Mouse (Mus musculus): ENCODE results near the gene Phactr1. TPM values are rescaled to one million over a fixed set of nuclear protein-coding genes. Genes with fewer than 3 reads are reported as not detected.

Phactr1 gene
- polyA plus RNA-seq, 1 experiment from 2014 or later = 17.1 TPM

DNA sequence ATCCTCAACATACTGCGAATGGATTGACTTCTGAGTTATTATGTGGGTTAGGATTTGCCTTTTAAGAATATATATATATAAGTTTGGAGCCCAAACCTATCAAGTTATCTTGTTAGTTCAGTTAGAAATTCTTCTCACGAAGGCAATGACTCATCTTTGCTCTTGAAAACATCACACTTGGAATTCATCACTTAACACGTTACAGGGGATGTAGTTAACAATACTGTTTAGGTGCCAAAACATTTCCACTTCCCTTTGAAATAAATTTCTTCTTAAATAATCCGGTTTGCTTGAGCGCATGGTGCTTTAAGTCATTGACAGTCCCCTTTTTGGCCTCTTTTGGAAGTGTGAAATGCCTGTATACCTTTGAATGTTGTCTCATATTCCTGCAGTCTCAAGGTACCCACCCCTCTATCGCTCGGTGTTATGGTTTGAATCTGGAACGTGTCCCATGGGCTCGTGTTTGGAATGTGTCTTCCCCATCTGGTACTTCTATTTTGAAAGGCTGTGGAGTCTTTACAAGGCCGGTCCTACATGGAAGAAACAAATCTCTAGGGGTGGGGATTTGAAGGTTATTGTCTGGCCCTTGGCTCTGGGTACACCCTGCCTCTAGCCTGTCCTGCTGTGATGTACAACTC lies 80.6 kb downstream of the Phactr1 start:
- 79% methylated on average over 10 of the region's 10 CpGs for WGBS
- H3K4me2 ChIP-seq (replicated peaks) = no peak overlapping the region
- no peaks in the 10 kb centered on the region for H3K27me3 ChIP-seq
- H3K4me1 ChIP-seq = peaks cover 6% of the 10 kb centered on the region; the same call in 1 of the 2 replicates
- H3K9me3 ChIP-seq (replicated peaks) = no peaks in the 10 kb centered on the region
- no peak for ATAC-seq (ENCODE audit: insufficient number of reproducible peaks, low FRiP score, low TSS enrichment, low read depth)
- no peak overlapping the region for H3K4me3 ChIP-seq (replicated peaks)
- H3K27ac ChIP-seq (replicated peaks) = no peak overlapping the region
- no peaks in the 10 kb centered on the region for H3K36me3 ChIP-seq
- H3K9ac ChIP-seq = no peak overlapping the region

DNA sequence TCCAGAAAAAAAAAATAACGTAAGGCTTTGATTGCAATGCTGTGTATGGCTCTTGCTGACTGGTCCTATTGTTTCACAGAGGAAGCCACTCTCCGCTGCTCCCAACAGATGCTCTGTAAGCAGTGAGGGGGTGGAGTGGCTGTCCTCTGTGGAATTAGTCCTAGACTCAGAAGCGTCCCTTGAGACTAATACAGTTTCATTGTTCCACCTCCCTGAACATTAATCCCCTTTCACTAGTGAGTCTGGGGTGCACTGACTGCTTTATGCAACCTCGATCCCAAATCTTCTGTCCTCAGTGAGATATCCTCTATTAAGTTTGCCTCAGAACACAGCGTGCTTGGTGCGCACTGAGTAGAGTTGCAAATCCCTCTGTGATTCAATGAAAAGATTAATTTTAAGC lies 91.9 kb downstream of the Phactr1 start:
- no peak overlapping the region for H3K4me2 ChIP-seq (replicated peaks)
- H3K36me3 ChIP-seq = no peaks in the 10 kb centered on the region
- no peak overlapping the region for H3K9ac ChIP-seq
- H3K27me3 ChIP-seq = no peaks in the 10 kb centered on the region
- no peak overlapping the region for H3K4me3 ChIP-seq (replicated peaks)
- no peak for ATAC-seq (ENCODE audit: insufficient number of reproducible peaks, low FRiP score, low TSS enrichment, low read depth)
- H3K27ac ChIP-seq (replicated peaks) = no peak overlapping the region
- H3K4me1 ChIP-seq = no peaks in the 10 kb centered on the region
- no peaks in the 10 kb centered on the region for H3K9me3 ChIP-seq (replicated peaks)
- 40% methylated on average over 6 of the region's 6 CpGs for WGBS

DNA sequence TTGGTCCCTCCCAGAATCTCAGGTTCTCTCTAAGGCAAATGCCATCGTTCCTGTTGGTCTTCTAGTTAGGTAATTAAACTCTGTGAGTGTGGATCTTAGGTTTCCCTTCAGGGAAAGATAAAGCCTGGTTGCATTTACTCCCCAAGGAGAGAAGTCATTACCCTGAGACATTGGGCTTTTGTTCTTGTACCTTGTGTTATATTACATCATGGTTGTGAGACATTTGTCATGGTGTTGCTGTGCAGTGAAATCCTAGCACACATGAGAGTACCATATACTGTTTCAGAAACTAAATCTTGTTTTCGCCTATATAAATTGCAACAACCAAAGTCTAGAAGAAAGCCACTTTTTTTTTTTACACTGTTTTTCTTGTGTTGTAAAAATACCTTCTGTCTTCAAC lies 93.6 kb downstream of the Phactr1 start:
- ATAC-seq (ENCODE audit: insufficient number of reproducible peaks, low FRiP score, low TSS enrichment, low read depth) = no peak
- Histone ChIP-seq H3K9me3 (replicated peaks) (no peaks in the 10 kb centered on the region), H3K36me3 (no peaks in the 10 kb centered on the region), H3K4me1 (no peaks in the 10 kb centered on the region), H3K4me2 (replicated peaks) (no peak overlapping the region), H3K27ac (replicated peaks) (no peak overlapping the region), H3K27me3 (no peaks in the 10 kb centered on the region), H3K9ac (no peak overlapping the region), H3K4me3 (replicated peaks) (no peak overlapping the region)
- 39% methylated on average over 2 of the region's 2 CpGs for WGBS

DNA sequence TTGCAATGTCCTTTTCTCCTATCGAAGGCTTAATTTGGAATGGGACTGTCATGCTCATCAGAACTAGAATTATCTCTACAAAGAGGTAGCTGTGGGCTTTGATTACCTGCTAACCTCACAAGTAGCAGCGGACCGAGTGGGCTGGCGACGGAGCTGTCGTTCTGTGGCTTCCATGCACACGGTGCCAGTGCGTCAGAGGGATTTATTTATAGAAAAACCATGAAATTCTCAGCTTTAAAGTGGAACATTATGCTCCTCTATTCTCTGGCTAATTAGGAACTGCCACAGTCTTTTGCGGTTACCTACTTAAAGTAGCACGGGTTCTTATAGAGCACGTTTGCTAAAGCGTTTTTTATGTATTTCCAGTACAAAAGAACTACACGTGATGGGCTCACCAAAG lies 101.7 kb downstream of the Phactr1 start:
- Histone ChIP-seq H3K4me1 (no peaks in the 10 kb centered on the region), H3K27me3 (no peaks in the 10 kb centered on the region), H3K9me3 (replicated peaks) (no peaks in the 10 kb centered on the region), H3K4me3 (replicated peaks) (no peak overlapping the region), H3K9ac (no peak overlapping the region), H3K27ac (replicated peaks) (no peak overlapping the region), H3K36me3 (no peaks in the 10 kb centered on the region), H3K4me2 (replicated peaks) (no peak overlapping the region)
- 59% methylated on average over 13 of the region's 13 CpGs for WGBS
- no peak for ATAC-seq (ENCODE audit: insufficient number of reproducible peaks, low FRiP score, low TSS enrichment, low read depth)

DNA sequence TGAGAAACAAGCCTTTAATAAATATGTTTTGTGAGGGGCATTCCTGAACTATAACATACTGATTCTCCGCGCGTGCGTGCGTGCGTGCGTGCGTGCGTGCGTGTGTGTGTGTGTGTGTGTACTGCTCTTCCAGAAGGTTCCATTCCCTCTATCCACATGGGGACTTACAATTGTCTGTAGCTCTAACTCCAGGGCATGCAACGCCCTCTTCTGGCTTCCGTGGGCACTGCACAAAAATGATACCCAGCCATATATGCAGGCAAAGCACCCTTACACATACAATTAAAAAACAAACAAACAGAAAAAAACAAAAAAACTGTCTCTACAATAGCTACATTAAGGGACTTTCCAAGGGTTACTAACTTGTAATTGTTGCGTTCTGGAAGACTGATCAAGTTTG lies 108.8 kb downstream of the Phactr1 start:
- H3K27ac ChIP-seq (replicated peaks) = no peak overlapping the region
- H3K4me2 ChIP-seq (replicated peaks) = no peak overlapping the region
- WGBS = 87% methylated on average over 13 of the region's 13 CpGs
- H3K4me1 ChIP-seq = peaks cover 4% of the 10 kb centered on the region; the same call in 1 of the 2 replicates
- no peak overlapping the region for H3K4me3 ChIP-seq (replicated peaks)
- no peak overlapping the region for H3K9ac ChIP-seq
- no peaks in the 10 kb centered on the region for H3K36me3 ChIP-seq
- H3K27me3 ChIP-seq = no peaks in the 10 kb centered on the region
- no peaks in the 10 kb centered on the region for H3K9me3 ChIP-seq (replicated peaks)
- ATAC-seq (ENCODE audit: insufficient number of reproducible peaks, low FRiP score, low TSS enrichment, low read depth) = no peak

DNA sequence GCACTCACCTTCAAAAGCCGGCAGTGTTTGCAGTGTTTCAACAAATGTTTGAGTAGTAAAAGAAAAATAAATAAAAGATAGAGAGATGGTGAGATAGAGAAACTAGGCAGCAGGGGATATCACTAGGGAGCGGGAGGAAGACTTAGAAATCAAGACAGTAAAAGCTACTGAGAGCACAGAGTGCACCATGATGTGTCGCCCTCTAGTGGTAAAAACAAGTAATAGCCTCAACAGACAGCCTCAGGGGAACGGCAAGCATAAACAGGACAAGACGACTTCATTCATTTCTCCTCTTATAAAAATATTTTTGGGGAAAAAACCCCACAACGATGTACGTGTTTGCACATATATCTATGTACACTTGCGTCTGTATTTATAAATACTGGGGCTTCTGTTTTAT lies 111.9 kb downstream of the Phactr1 start:
- Histone ChIP-seq H3K4me1 (peaks cover 4% of the 10 kb centered on the region; the same call in 1 of the 2 replicates), H3K27ac (replicated peaks) (no peak overlapping the region), H3K4me2 (replicated peaks) (peak overlapping the region; percentile 38), H3K4me3 (replicated peaks) (0 out of 2 replicates have a peak overlapping the region, but pooled peaks have one; percentile 7), H3K27me3 (no peaks in the 10 kb centered on the region), H3K9ac (no peak overlapping the region), H3K36me3 (no peaks in the 10 kb centered on the region), H3K9me3 (replicated peaks) (no peaks in the 10 kb centered on the region)
- 20% methylated on average over 8 of the region's 8 CpGs for WGBS
- no peak for ATAC-seq (ENCODE audit: insufficient number of reproducible peaks, low FRiP score, low TSS enrichment, low read depth)

DNA sequence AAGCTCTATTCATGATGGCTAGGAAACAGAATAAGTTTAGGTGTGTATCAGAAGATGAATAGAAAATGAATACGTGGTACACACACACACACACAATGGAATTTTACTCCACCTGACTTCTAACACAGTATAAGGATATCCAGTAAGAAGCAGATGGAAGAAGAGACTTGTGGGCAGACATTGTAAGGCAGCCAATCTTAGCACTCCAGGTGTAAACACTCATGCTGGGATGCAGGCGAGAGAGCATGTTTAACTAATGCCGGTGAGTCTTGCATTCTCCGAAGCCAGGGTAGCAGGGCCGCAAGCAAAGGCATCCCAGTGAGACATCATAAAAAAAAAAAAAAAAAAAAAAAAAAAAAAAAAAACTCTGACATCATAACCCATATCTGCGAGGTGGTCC lies 120.1 kb downstream of the Phactr1 start:
- Histone ChIP-seq H3K9me3 (replicated peaks) (no peaks in the 10 kb centered on the region), H3K4me2 (replicated peaks) (no peak overlapping the region), H3K9ac (no peak overlapping the region), H3K27ac (replicated peaks) (no peak overlapping the region), H3K4me3 (replicated peaks) (no peak overlapping the region), H3K27me3 (no peaks in the 10 kb centered on the region), H3K4me1 (no peaks in the 10 kb centered on the region), H3K36me3 (no peaks in the 10 kb centered on the region)
- 86% methylated on average over 6 of the region's 6 CpGs for WGBS
- no peak for ATAC-seq (ENCODE audit: insufficient number of reproducible peaks, low FRiP score, low TSS enrichment, low read depth)

DNA sequence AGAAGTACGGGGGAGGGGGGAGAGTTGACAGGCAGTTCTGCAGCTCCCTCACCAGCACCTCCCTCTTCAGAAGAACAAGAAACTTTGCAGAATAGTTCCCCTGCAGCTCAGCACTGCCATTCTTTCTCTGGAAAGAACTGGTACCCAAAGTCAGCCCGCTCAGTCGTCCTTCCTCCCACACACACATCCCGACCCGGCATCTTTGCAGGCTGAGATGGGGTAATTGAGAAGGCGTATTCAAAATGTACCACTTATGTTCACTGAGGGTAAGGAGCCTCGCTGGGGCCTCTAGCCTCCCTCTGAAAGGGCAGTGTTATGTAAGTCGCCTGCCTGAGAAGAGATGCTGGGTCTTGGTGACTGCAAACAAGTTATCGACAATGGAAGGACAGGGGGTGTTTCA lies 123.9 kb downstream of the Phactr1 start:
- WGBS = 46% methylated on average over 9 of the region's 9 CpGs
- Histone ChIP-seq H3K27ac (replicated peaks) (no peak overlapping the region), H3K27me3 (no peaks in the 10 kb centered on the region), H3K36me3 (no peaks in the 10 kb centered on the region), H3K4me1 (no peaks in the 10 kb centered on the region), H3K9me3 (replicated peaks) (no peaks in the 10 kb centered on the region), H3K4me2 (replicated peaks) (no peak overlapping the region), H3K4me3 (replicated peaks) (no peak overlapping the region), H3K9ac (no peak overlapping the region)
- no peak for ATAC-seq (ENCODE audit: insufficient number of reproducible peaks, low FRiP score, low TSS enrichment, low read depth)

DNA sequence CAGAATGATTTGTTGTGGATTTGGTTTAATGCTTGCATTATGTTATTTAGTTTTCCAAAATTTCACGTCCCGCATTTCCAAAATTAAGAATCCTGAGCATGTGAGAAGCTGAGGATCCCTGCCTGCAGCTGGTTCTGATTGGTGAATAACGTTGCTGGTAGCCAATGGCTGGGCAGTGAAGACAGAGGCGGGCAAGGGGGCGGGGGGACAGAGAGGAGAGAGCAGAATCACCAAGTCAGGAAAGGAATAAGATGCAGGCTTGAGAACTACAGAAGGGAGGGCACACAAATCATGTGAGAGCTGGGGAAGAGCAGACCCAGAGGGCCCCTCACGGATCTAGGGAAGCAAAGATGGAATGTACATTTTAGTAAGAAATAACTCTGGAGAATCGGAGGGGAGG lies 132.3 kb downstream of the Phactr1 start:
- Histone ChIP-seq H3K4me3 (replicated peaks) (peak overlapping the region; percentile 21), H3K9me3 (replicated peaks) (no peaks in the 10 kb centered on the region), H3K27me3 (no peaks in the 10 kb centered on the region), H3K27ac (replicated peaks) (no peak overlapping the region), H3K4me1 (peaks cover 14% of the 10 kb centered on the region), H3K4me2 (replicated peaks) (peak overlapping the region; percentile 40), H3K9ac (no peak overlapping the region; the same call in 1 of the 2 replicates), H3K36me3 (no peaks in the 10 kb centered on the region)
- 8% methylated on average over 7 of the region's 7 CpGs for WGBS
- no peak for ATAC-seq (ENCODE audit: insufficient number of reproducible peaks, low FRiP score, low TSS enrichment, low read depth)

DNA sequence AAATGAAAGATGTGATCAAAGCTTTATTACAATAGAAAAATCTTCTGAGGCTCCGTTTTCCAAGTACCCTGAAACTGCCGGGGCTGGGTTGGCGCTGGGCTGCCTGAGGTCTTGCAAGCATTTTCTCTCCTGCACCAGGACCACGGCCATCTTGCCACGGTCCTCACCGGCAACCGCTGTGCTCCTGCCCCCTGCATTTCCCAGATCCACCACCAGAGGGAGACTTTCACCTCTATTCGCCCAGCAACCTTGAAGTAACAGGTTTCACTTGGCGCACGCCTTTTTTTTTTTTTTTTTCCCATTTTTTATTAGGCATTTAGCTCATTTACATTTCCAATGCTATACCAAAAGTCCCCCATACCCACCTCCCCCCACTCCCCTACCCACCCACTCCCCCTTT lies 138.0 kb downstream of the Phactr1 start:
- no peak for ATAC-seq (ENCODE audit: insufficient number of reproducible peaks, low FRiP score, low TSS enrichment, low read depth)
- Histone ChIP-seq H3K36me3 (no peaks in the 10 kb centered on the region), H3K27ac (replicated peaks) (no peak overlapping the region), H3K9me3 (replicated peaks) (no peaks in the 10 kb centered on the region), H3K27me3 (0 out of 2 replicates have a peak, but pooled peaks cover 5% of the 10 kb centered on the region), H3K4me1 (0 out of 2 replicates have a peak, but pooled peaks cover 2% of the 10 kb centered on the region), H3K4me3 (replicated peaks) (no peak overlapping the region), H3K9ac (no peak overlapping the region), H3K4me2 (replicated peaks) (no peak overlapping the region)
- WGBS = 48% methylated on average over 10 of the region's 10 CpGs

DNA sequence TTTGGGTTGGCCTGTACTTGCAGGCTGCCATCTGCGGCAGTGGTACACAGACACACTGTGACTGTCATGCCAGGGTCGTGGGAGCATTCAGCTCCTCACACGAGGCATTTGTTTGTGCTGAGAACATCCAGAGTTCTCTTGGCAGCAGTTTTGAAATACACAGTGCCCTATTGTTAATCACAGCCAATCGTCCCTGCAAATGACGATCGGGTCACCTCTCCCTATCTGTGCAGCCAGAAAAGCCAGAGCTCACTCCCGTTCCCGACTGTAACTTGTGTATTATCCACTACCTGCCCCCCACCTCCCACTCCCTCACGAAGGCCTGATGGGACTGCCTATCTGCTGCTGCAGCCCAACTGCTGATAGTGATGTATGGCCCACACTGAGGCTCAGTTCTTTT lies 140.1 kb downstream of the Phactr1 start:
- no peaks in the 10 kb centered on the region for H3K9me3 ChIP-seq (replicated peaks)
- ATAC-seq (ENCODE audit: insufficient number of reproducible peaks, low FRiP score, low TSS enrichment, low read depth) = no peak
- WGBS = 61% methylated on average over 9 of the region's 9 CpGs

More for the DNA sequence above, 140.1 kb downstream of the Phactr1 start:
- Histone ChIP-seq H3K36me3 (no peaks in the 10 kb centered on the region), H3K27ac (replicated peaks) (no peak overlapping the region), H3K4me1 (no peaks in the 10 kb centered on the region), H3K4me3 (replicated peaks) (no peak overlapping the region), H3K9ac (no peak overlapping the region), H3K4me2 (replicated peaks) (no peak overlapping the region), H3K27me3 (0 out of 2 replicates have a peak, but pooled peaks cover 5% of the 10 kb centered on the region)
